Mouse (Mus musculus): Measurements from ENCODE around the gene Ptbp1. TPM values are rescaled to one million over a fixed set of nuclear protein-coding genes. Genes with fewer than 3 reads are reported as not detected.

Gene Ptbp1
- polyA plus RNA-seq, 1 experiment from 2014 or later: 386 TPM

- no peaks in the 10 kb centered on the region for H3K9me3 ChIP-seq
- ATAC-seq (ENCODE audit: insufficient number of reproducible peaks, insufficient read depth, low FRiP score, low TSS enrichment, low read depth): no peak
- no peak overlapping the region for H3K4me3 ChIP-seq
- H3K4me2 ChIP-seq: no peak overlapping the region
- H3K9ac ChIP-seq: no peak overlapping the region
- no peak overlapping the region for H3K27ac ChIP-seq
- H3K36me3 ChIP-seq: no peaks in the 10 kb centered on the region
- no peaks in the 10 kb centered on the region for H3K27me3 ChIP-seq
- H3K4me1 ChIP-seq: peaks cover 12% of the 10 kb centered on the region
- 23% methylated on average over 9 of the region's 9 CpGs for WGBS
Measured at GRCm38 (mm10) chr10:79834769-79835398, 19.3 kb upstream of the Ptbp1 start.

DNA sequence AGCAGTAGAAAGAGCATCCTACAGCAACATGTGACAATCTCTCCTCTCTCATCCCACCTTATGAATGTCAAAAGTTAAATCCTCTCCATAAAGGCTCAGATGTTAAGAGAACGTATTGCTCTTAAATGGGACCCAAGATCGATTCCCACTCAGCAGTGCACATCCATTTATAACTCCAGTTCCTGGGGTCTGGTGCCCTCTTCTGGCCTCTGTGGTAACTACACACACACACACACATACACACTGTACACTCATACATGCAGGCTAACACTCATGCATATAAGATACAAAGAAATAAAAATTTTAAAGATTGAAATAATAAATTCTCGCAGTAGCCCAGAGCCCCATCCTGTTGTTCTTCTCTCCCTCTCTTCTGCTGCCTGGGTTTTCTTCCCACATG, 17.3 kb upstream of the Ptbp1 start:
- H3K4me3 ChIP-seq: no peak overlapping the region
- no peaks in the 10 kb centered on the region for H3K36me3 ChIP-seq
- no peaks in the 10 kb centered on the region for H3K27me3 ChIP-seq
- H3K9ac ChIP-seq: no peak overlapping the region
- H3K4me1 ChIP-seq: peaks cover 20% of the 10 kb centered on the region
- no peak for ATAC-seq (ENCODE audit: insufficient number of reproducible peaks, insufficient read depth, low FRiP score, low TSS enrichment, low read depth)
- no peaks in the 10 kb centered on the region for H3K9me3 ChIP-seq
- no peak overlapping the region for H3K27ac ChIP-seq
- WGBS: 96% methylated on average over 3 of the region's 3 CpGs
- H3K4me2 ChIP-seq: no peak overlapping the region

- peaks cover 27% of the 10 kb centered on the region for H3K4me1 ChIP-seq
- H3K9ac ChIP-seq: no peak overlapping the region
- H3K4me2 ChIP-seq: no peak overlapping the region
- no peaks in the 10 kb centered on the region for H3K9me3 ChIP-seq
- no peaks in the 10 kb centered on the region for H3K36me3 ChIP-seq
- H3K27me3 ChIP-seq: no peaks in the 10 kb centered on the region
- H3K4me3 ChIP-seq: no peak overlapping the region
- WGBS: 40% methylated on average over 2 of the region's 2 CpGs
- ATAC-seq (ENCODE audit: insufficient number of reproducible peaks, insufficient read depth, low FRiP score, low TSS enrichment, low read depth): no peak
- no peak overlapping the region for H3K27ac ChIP-seq
Measured at GRCm38 (mm10) chr10:79838151-79838550, 16.1 kb upstream of the Ptbp1 start.

DNA sequence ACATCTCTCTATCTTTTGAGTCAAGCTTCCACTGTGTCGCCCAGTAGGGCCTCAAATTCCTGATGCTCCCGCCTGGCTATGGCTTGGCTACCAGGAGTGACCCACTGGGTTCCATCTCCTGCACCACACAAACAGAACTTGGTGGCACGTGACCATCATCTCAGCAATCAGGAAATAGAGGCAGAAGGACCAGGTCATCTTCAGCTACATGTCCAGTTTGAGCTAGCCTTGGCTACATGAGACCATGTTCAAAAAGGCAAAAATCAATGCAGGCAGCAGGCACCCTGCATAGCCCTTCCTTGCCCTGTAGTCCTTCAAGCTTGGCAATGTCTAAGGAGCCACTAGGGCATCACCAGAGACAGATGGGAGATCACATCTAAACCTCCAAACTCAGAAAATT, 14.1 kb upstream of the Ptbp1 start:
- Histone ChIP-seq H3K36me3 (no peaks in the 10 kb centered on the region), H3K9me3 (no peaks in the 10 kb centered on the region), H3K4me2 (peak overlapping the region; percentile 68), H3K27ac (peak overlapping the region; percentile 95), H3K9ac (no peak overlapping the region), H3K4me1 (peaks cover 38% of the 10 kb centered on the region), H3K4me3 (peak overlapping the region; percentile 43), H3K27me3 (no peaks in the 10 kb centered on the region)
- no peak for ATAC-seq (ENCODE audit: insufficient number of reproducible peaks, insufficient read depth, low FRiP score, low TSS enrichment, low read depth)
- WGBS: 92% methylated on average over 3 of the region's 3 CpGs

DNA sequence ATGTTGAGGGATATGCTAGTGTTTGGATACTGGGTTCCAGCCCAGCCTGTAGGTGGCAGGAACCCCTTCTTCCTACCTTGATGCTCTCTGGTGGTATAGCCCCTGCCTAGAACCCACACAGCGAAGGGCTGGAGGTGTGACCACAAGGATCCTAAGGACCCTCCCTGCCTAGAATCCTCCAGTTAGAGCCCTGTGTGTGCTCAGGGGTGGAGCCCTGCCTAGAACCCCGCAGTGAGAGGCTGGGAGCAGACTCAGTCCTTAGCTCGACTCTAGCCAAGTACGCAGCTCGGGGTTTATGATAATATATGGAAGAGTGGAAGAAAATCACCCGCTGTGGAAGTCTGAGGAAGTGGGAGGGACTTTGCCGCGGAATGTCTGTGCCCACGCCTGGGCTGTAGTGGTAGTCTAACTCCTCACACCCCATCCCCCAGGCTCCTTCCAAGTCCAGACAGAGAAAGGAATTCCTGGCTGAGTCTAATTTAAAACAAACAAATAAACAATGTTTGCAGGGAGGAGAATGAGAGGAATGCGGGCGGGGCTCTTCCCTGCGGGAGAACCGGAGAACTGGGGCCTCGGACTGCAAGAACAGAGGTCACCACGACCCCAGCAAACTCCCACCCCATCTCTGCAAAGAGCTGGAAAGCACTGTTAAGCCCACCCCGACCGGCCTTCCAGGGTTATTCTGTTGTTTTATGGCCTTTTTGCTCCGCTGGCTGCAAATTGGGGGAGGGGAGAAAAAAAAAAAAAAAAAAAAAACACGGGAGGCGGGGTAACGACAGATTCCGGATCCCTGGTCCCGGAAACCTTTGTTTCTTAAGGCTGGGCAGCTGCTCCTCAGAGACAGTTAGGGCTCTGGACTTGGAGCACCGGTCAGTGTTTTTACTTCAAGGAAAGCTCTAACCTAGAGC, 13.3 kb upstream of the Ptbp1 start:
- Histone ChIP-seq H3K9ac (peak overlapping the region; percentile 73), H3K9me3 (no peaks in the 10 kb centered on the region), H3K36me3 (no peaks in the 10 kb centered on the region), H3K27me3 (no peaks in the 10 kb centered on the region), H3K4me2 (peak overlapping the region; percentile 68), H3K4me1 (peaks cover 42% of the 10 kb centered on the region), H3K4me3 (peak overlapping the region; percentile 43), H3K27ac (peak overlapping the region; percentile 95)
- under 1% methylated on average over 24 of the region's 24 CpGs for WGBS
- ATAC-seq (ENCODE audit: insufficient number of reproducible peaks, insufficient read depth, low FRiP score, low TSS enrichment, low read depth): peak; percentile 91

GRCm38 (mm10) chr10:79842322-79842721, 11.9 kb upstream of the Ptbp1 start:
- peak overlapping the region; percentile 14; the same call in 1 of the 2 replicates for H3K27ac ChIP-seq
- ATAC-seq (ENCODE audit: insufficient number of reproducible peaks, insufficient read depth, low FRiP score, low TSS enrichment, low read depth): no peak
- no peak overlapping the region for H3K9ac ChIP-seq
- H3K36me3 ChIP-seq: no peaks in the 10 kb centered on the region
- H3K4me2 ChIP-seq: no peak overlapping the region
- no peaks in the 10 kb centered on the region for H3K27me3 ChIP-seq
- peaks cover 42% of the 10 kb centered on the region for H3K4me1 ChIP-seq
- no peak overlapping the region for H3K4me3 ChIP-seq
- H3K9me3 ChIP-seq: no peaks in the 10 kb centered on the region
- 72% methylated on average over 3 of the region's 3 CpGs for WGBS

GRCm38 (mm10) chr10:79843476-79843875, 10.8 kb upstream of the Ptbp1 start:
- peak overlapping the region; percentile 41; the same call in 1 of the 2 replicates for H3K27ac ChIP-seq
- WGBS: 51% methylated on average over 6 of the region's 6 CpGs

GRCm38 (mm10) chr10:79846553-79846952, 7.7 kb upstream of the Ptbp1 start:
- Histone ChIP-seq H3K4me1 (peaks cover 44% of the 10 kb centered on the region), H3K4me2 (no peak overlapping the region), H3K9ac (no peak overlapping the region), H3K9me3 (no peaks in the 10 kb centered on the region), H3K36me3 (no peaks in the 10 kb centered on the region), H3K27me3 (no peaks in the 10 kb centered on the region), H3K27ac (no peak overlapping the region), H3K4me3 (no peak overlapping the region)
- 55% methylated on average over 5 of the region's 5 CpGs for WGBS
- no peak for ATAC-seq (ENCODE audit: insufficient number of reproducible peaks, insufficient read depth, low FRiP score, low TSS enrichment, low read depth)

More at GRCm38 (mm10) chr10:79843476-79843875, 10.8 kb upstream of the Ptbp1 start:
- no peak overlapping the region for H3K4me2 ChIP-seq
- no peaks in the 10 kb centered on the region for H3K9me3 ChIP-seq
- H3K9ac ChIP-seq: peak overlapping the region; percentile 27
- ATAC-seq (ENCODE audit: insufficient number of reproducible peaks, insufficient read depth, low FRiP score, low TSS enrichment, low read depth): no peak
- H3K4me1 ChIP-seq: peaks cover 42% of the 10 kb centered on the region
- no peak overlapping the region for H3K4me3 ChIP-seq
- H3K36me3 ChIP-seq: no peaks in the 10 kb centered on the region
- H3K27me3 ChIP-seq: no peaks in the 10 kb centered on the region

DNA sequence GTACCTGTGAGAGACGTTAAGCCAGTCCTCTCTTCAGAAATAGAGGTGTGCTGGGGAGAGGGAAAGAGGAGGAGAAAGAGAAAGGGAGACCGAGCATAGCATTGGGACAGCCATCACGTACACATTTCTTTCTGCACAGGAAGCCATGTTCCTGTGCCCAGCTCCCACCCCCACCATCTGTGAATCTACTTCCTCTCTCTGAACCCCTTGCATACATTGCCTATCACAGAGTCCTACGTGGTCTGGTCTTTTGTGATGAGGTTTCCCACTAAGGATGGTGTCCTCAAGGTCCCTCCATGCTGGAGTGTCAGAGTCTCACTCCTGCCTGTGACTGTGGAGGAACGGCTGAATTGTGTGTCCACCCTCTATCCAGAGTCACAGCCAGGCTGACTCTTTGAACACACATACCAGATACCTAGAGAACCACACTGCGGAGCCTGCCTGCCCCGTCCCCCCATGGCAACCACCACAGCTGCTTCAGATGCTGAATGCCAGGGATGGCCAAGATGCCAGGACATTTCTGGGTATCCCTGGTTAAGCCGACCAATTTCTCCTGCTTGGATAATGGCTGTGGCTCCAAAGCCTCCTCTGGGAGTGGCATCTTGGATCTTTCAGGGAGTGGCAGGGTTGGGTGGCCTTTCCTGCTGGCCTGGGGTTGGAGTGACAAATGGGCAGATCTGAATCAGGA, 4.1 kb upstream of the Ptbp1 start:
- H3K4me1 ChIP-seq: peaks cover 36% of the 10 kb centered on the region
- no peaks in the 10 kb centered on the region for H3K36me3 ChIP-seq
- H3K27ac ChIP-seq: no peak overlapping the region
- 84% methylated on average over 8 of the region's 8 CpGs for WGBS
- no peaks in the 10 kb centered on the region for H3K27me3 ChIP-seq
- no peak overlapping the region; the same call in 1 of the 2 replicates for H3K9ac ChIP-seq
- no peak overlapping the region for H3K4me2 ChIP-seq
- H3K4me3 ChIP-seq: no peak overlapping the region
- no peaks in the 10 kb centered on the region for H3K9me3 ChIP-seq
- no peak for ATAC-seq (ENCODE audit: insufficient number of reproducible peaks, insufficient read depth, low FRiP score, low TSS enrichment, low read depth)

DNA sequence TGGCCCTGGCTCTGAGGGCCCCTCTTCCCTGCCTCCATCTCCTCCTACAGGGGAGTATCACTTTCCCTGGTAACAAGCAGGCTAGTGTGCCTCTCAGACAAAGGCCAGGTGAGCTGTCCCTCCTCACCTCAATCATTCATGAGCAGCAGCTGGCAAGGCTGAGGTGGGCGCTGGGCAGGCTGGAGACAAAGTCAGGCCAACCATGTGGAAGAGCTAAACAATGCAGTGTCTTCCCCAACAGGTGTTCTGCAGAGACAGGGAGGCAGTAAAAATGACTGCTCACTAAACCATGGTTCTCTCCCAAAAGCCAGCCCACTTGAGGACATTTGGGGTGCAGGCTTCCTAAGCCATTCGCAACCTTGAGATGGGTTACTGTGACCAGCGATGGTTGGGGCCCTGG, 2.6 kb upstream of the Ptbp1 start:
- peaks cover 38% of the 10 kb centered on the region for H3K4me1 ChIP-seq

DNA sequence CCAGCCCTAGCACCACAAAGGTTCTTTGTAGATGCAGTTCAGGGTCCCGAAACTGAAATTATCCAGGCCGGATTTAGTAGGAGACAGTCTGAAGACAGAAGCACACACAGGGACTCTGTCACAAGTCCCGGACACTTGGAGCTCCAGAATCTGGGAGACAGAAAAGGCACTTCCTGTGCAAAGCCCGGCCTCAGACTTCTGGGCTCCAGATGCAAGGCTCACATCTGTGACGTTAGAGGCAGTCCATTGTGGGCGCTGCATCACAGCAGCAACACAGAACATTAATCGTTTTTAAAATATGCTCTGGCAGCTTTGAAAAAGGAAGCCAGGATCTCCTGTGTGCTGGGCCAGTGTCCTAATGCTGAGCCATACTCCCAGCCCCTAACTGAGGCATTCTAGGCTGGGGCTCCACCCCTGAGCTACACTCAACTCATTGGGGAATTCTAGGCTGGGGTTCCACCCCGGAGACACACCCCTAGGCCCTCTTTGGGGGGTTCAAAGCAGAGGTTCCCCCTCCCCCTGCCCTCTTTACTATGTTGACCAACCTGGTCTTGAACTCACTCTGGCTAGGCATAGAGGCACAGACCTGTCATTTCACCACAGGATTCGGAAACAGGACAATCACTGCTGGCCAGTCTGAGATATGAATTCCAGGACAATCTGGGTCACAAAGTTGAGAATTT, 2.0 kb upstream of the Ptbp1 start:
- peaks cover 11% of the 10 kb centered on the region for H3K36me3 ChIP-seq
- H3K9ac ChIP-seq: peak overlapping the region; percentile 83
- WGBS: 24% methylated on average over 9 of the region's 9 CpGs
- H3K27ac ChIP-seq: peak overlapping the region; percentile 100
- peak overlapping the region; percentile 99 for H3K4me3 ChIP-seq
- ATAC-seq (ENCODE audit: insufficient number of reproducible peaks, insufficient read depth, low FRiP score, low TSS enrichment, low read depth): no peak
- H3K27me3 ChIP-seq: no peaks in the 10 kb centered on the region
- peaks cover 44% of the 10 kb centered on the region for H3K4me1 ChIP-seq
- H3K4me2 ChIP-seq: peak overlapping the region; percentile 81
- H3K9me3 ChIP-seq: no peaks in the 10 kb centered on the region

More for the DNA sequence above, 2.6 kb upstream of the Ptbp1 start:
- WGBS: 58% methylated on average over 3 of the region's 3 CpGs
- H3K9ac ChIP-seq: peak overlapping the region; percentile 83; the same call in 1 of the 2 replicates
- peak overlapping the region; percentile 99 for H3K4me3 ChIP-seq
- no peaks in the 10 kb centered on the region for H3K27me3 ChIP-seq
- no peaks in the 10 kb centered on the region for H3K9me3 ChIP-seq
- H3K4me2 ChIP-seq: peak overlapping the region; percentile 81
- H3K27ac ChIP-seq: peak overlapping the region; percentile 100
- ATAC-seq (ENCODE audit: insufficient number of reproducible peaks, insufficient read depth, low FRiP score, low TSS enrichment, low read depth): no peak
- H3K36me3 ChIP-seq: peaks cover 5% of the 10 kb centered on the region

Measured in embryonic facial prominence, embryonic 13.5 days (tissue).